Mouse (Mus musculus) neural tube, embryonic 15.5 days (tissue): Measurements from ENCODE around the gene Traf5. TPM values are rescaled to one million over a fixed set of nuclear protein-coding genes. Genes with fewer than 3 reads are reported as not detected.

ENCODE experiments used
- ATAC-seq: fragments of 200-750 bp; cut with Nextera tagmentation; 2 replicates; pipeline ENCODE4 v1.8.0; 2017; ENCODE audit warnings: mild to moderate bottlenecking, moderate TSS enrichment, moderate library complexity; ENCODE audit not compliant: low FRiP score
- H3K27ac ChIP-seq: fragments of 300-500 bp; sonication (generic); replicated peaks from 2 replicates; pipeline ENCODE4 v1.5.1; 2015; ENCODE audit warnings: mild to moderate bottlenecking, inconsistent platforms
- H3K27me3 ChIP-seq: fragments of 300-500 bp; sonication (generic); replicated peaks from 2 replicates; pipeline ENCODE4 v1.6.1; 2015; ENCODE audit warnings: inconsistent platforms
- H3K36me3 ChIP-seq: fragments of 300-500 bp; sonication (generic); 2 replicates; pipeline ENCODE4 v1.6.1; 2015; ENCODE audit warnings: inconsistent platforms
- H3K4me1 ChIP-seq: fragments of 300-500 bp; sonication (generic); 2 replicates; pipeline ENCODE4 v1.6.1; 2015; ENCODE audit warnings: inconsistent platforms
- H3K4me2 ChIP-seq: fragments of 300-500 bp; sonication (generic); 2 replicates; pipeline ENCODE4 v1.6.1; 2015; ENCODE audit warnings: inconsistent platforms, mild to moderate bottlenecking, moderate library complexity
- H3K4me3 ChIP-seq: fragments of 300-500 bp; sonication (generic); replicated peaks from 2 replicates; pipeline ENCODE4 v1.5.1; 2015; ENCODE audit warnings: mild to moderate bottlenecking, inconsistent platforms
- H3K9ac ChIP-seq: fragments of 300-500 bp; sonication (generic); replicated peaks from 2 replicates; pipeline ENCODE4 v1.6.1; 2015; ENCODE audit warnings: mild to moderate bottlenecking, inconsistent platforms
- H3K9me3 ChIP-seq: fragments of 300-500 bp; sonication (generic); replicated peaks from 2 replicates; pipeline ENCODE4 v1.6.1; 2016; ENCODE audit warnings: inconsistent platforms
- WGBS: fragments of 180-500 bp; shearing (Covaris S2); methylation state at CpG from one replicate; pipeline ENCODE4 v1.1.7; 2015; ENCODE audit warnings: mixed read lengths; 5-methylcytosine and 5-hydroxymethylcytosine counted together
- polyA plus RNA-seq: library from polyadenylated mRNA; unstranded; fragments of >200 nt; fragmentation: Nextera tagmentation; extraction: Ambion mirVana; gene quantifications from 2 replicates; pipeline ENCODE4 v1.2.1, GENCODE M21; 2015

Traf5 gene
- polyA plus RNA-seq, 1 experiment from 2014 or later = 1.7 TPM

- 89% methylated on average over 3 of the region's 3 CpGs for WGBS
- Histone ChIP-seq H3K9ac (no peak overlapping the region), H3K27ac (no peak overlapping the region), H3K4me2 (no peak overlapping the region), H3K4me3 (no peak overlapping the region), H3K27me3 (peaks cover 18% of the 10 kb centered on the region), H3K36me3 (no peaks in the 10 kb centered on the region), H3K9me3 (no peaks in the 10 kb centered on the region), H3K4me1 (peaks cover 7% of the 10 kb centered on the region)
- ATAC-seq = no peak
These were observed 2.1 kb downstream of the Traf5 start for GRCm38 (mm10) chr1:192090281-192090680.

- H3K4me2 ChIP-seq = no peak overlapping the region
- H3K9ac ChIP-seq = no peak overlapping the region
- H3K4me1 ChIP-seq = peaks cover 7% of the 10 kb centered on the region
- ATAC-seq = no peak
- no peak overlapping the region for H3K27ac ChIP-seq
- no peaks in the 10 kb centered on the region for H3K36me3 ChIP-seq
- H3K9me3 ChIP-seq = no peaks in the 10 kb centered on the region
- peaks cover 18% of the 10 kb centered on the region for H3K27me3 ChIP-seq
- WGBS = 80% methylated on average over 9 of the region's 9 CpGs
- H3K4me3 ChIP-seq = no peak overlapping the region
These were observed 2.9 kb downstream of the Traf5 start for GRCm38 (mm10) chr1:192089208-192090166.

GRCm38 (mm10) chr1:192088011-192088410 is 4.3 kb downstream of the Traf5 start:
- Histone ChIP-seq H3K9me3 (no peaks in the 10 kb centered on the region), H3K36me3 (no peaks in the 10 kb centered on the region), H3K4me1 (peaks cover 7% of the 10 kb centered on the region), H3K9ac (no peak overlapping the region), H3K4me2 (no peak overlapping the region), H3K4me3 (no peak overlapping the region), H3K27me3 (peaks cover 18% of the 10 kb centered on the region), H3K27ac (no peak overlapping the region)
- WGBS = 71% methylated on average over 4 of the region's 4 CpGs
- ATAC-seq = no peak

- H3K4me1 ChIP-seq = peaks cover 5% of the 10 kb centered on the region
- no peak overlapping the region for H3K9ac ChIP-seq
- H3K27me3 ChIP-seq = peaks cover 18% of the 10 kb centered on the region
- no peaks in the 10 kb centered on the region for H3K9me3 ChIP-seq
- no peak for ATAC-seq
- H3K27ac ChIP-seq = no peak overlapping the region
- 77% methylated on average over 4 of the region's 4 CpGs for WGBS
- no peaks in the 10 kb centered on the region for H3K36me3 ChIP-seq
- H3K4me3 ChIP-seq = no peak overlapping the region
- H3K4me2 ChIP-seq = no peak overlapping the region
These were observed 5.3 kb downstream of the Traf5 start for GRCm38 (mm10) chr1:192087098-192087497.

GRCm38 (mm10) chr1:192086279-192087037 is 5.9 kb downstream of the Traf5 start:
- WGBS = 90% methylated on average over 12 of the region's 12 CpGs
- ATAC-seq = no peak
- Histone ChIP-seq H3K9ac (no peak overlapping the region), H3K27ac (no peak overlapping the region), H3K4me2 (no peak overlapping the region), H3K27me3 (peaks cover 17% of the 10 kb centered on the region), H3K9me3 (no peaks in the 10 kb centered on the region), H3K4me3 (no peak overlapping the region), H3K36me3 (no peaks in the 10 kb centered on the region), H3K4me1 (no peaks in the 10 kb centered on the region)

GRCm38 (mm10) chr1:192085218-192085617 is 7.1 kb downstream of the Traf5 start:
- Histone ChIP-seq H3K4me1 (no peaks in the 10 kb centered on the region), H3K36me3 (no peaks in the 10 kb centered on the region), H3K9ac (no peak overlapping the region), H3K4me2 (no peak overlapping the region), H3K27ac (no peak overlapping the region), H3K9me3 (no peaks in the 10 kb centered on the region), H3K27me3 (0 out of 2 replicates have a peak, but pooled peaks cover 6% of the 10 kb centered on the region), H3K4me3 (no peak overlapping the region)
- 95% methylated on average over 10 of the region's 10 CpGs for WGBS
- no peak for ATAC-seq

GRCm38 (mm10) chr1:192082646-192083045 is 9.7 kb downstream of the Traf5 start:
- Histone ChIP-seq H3K4me1 (no peaks in the 10 kb centered on the region), H3K36me3 (no peaks in the 10 kb centered on the region), H3K9ac (no peak overlapping the region), H3K4me3 (no peak overlapping the region), H3K27me3 (no peaks in the 10 kb centered on the region), H3K9me3 (no peaks in the 10 kb centered on the region), H3K4me2 (no peak overlapping the region), H3K27ac (no peak overlapping the region)
- WGBS = 77% methylated on average over 1 of the region's 1 CpGs
- no peak for ATAC-seq

GRCm38 (mm10) chr1:192081129-192081528 is 11.2 kb downstream of the Traf5 start:
- no peak overlapping the region for H3K4me2 ChIP-seq
- H3K27ac ChIP-seq = no peak overlapping the region
- ATAC-seq = no peak
- H3K27me3 ChIP-seq = no peaks in the 10 kb centered on the region
- no peaks in the 10 kb centered on the region for H3K9me3 ChIP-seq
- no peak overlapping the region for H3K9ac ChIP-seq
- no peaks in the 10 kb centered on the region for H3K36me3 ChIP-seq
- WGBS = 98% methylated on average over 2 of the region's 2 CpGs
- H3K4me1 ChIP-seq = no peaks in the 10 kb centered on the region
- no peak overlapping the region for H3K4me3 ChIP-seq

GRCm38 (mm10) chr1:192079121-192079520 is 13.2 kb downstream of the Traf5 start:
- no peak for ATAC-seq
- Histone ChIP-seq H3K36me3 (no peaks in the 10 kb centered on the region), H3K27me3 (no peaks in the 10 kb centered on the region), H3K4me3 (no peak overlapping the region), H3K4me1 (0 out of 2 replicates have a peak, but pooled peaks cover 3% of the 10 kb centered on the region), H3K9me3 (no peaks in the 10 kb centered on the region), H3K4me2 (no peak overlapping the region), H3K27ac (no peak overlapping the region), H3K9ac (no peak overlapping the region)
- 91% methylated on average over 1 of the region's 1 CpGs for WGBS

GRCm38 (mm10) chr1:192078406-192078805 is 14.0 kb downstream of the Traf5 start:
- no peaks in the 10 kb centered on the region for H3K27me3 ChIP-seq
- no peak overlapping the region for H3K4me2 ChIP-seq
- 0 out of 2 replicates have a peak, but pooled peaks cover 3% of the 10 kb centered on the region for H3K4me1 ChIP-seq
- 0 out of 2 replicates have a peak overlapping the region, but pooled peaks have one; percentile 23 for H3K27ac ChIP-seq
- no peaks in the 10 kb centered on the region for H3K9me3 ChIP-seq
- ATAC-seq = no peak
- H3K9ac ChIP-seq = no peak overlapping the region
- 62% methylated on average over 3 of the region's 3 CpGs for WGBS
- no peaks in the 10 kb centered on the region for H3K36me3 ChIP-seq
- H3K4me3 ChIP-seq = no peak overlapping the region

GRCm38 (mm10) chr1:192076796-192077535 is 15.4 kb downstream of the Traf5 start:
- no peak for ATAC-seq
- no peaks in the 10 kb centered on the region for H3K9me3 ChIP-seq
- H3K36me3 ChIP-seq = no peaks in the 10 kb centered on the region
- no peak overlapping the region for H3K9ac ChIP-seq
- H3K27me3 ChIP-seq = no peaks in the 10 kb centered on the region
- H3K4me1 ChIP-seq = 0 out of 2 replicates have a peak, but pooled peaks cover 3% of the 10 kb centered on the region
- no peak overlapping the region for H3K27ac ChIP-seq
- no peak overlapping the region for H3K4me3 ChIP-seq
- H3K4me2 ChIP-seq = no peak overlapping the region
